Mouse (Mus musculus): Measurements from ENCODE around the gene Olfr143. TPM values are rescaled to one million over a fixed set of nuclear protein-coding genes. Genes with fewer than 3 reads are reported as not detected.

Gene Olfr143
- total RNA-seq (2021): not detected
- long read RNA-seq: 0 reads

- DNase-seq (ENCODE audit: low spot score in 2 of 2): no peak
Measured at GRCm38 (mm10) chr9:38252474-38252873, at the start of gene Olfr143. Olfr143 (plus strand) TSS chr9:38252774.

DNA sequence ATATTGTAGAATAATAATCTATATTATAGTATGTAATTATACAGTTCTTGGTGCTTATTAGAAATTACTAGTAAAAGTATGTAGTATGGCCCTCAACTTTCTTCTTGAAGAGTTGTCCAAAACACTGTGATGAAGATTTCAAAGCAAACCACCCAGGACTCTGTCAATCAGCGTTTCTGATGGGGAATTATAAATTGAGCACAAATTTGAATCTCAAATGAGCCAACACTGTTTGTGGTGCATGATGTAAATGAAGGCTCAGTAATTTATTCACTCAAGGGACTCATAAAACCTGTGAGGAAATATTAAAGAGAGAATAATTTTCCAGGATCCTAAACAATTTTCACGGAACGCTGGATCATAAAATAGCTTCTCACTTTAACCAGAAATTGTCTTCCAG is 44.5 kb upstream of the Olfr143 start, which contains the start of gene Olfr893:
TSS of gene Olfr893 (plus strand) at position 301 of the 400 bp plus-strand sequence.
- DNase-seq (ENCODE audit: low spot score in 2 of 2): no peak

DNA sequence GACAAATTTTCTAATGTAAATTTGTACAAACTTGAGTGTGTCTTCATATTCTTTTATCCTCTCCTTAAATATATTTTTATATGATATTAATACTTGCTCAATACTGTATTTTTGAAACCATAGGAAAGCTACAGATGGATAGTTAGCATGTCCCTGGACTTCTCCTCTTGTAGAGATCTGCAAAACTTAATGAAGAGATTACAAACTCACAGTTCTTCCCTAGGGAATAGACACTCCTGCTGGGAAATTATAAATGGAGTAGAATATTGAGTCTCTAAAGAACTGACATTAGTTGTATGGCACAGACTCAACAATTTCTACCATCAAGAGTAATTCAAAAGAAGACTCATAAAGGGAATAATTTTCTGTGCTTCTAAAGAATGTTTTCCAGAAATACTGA is 34.8 kb upstream of the Olfr143 start, which contains the start of gene Olfr894:
TSS of gene Olfr894 (plus strand) at position 301 of the 400 bp plus-strand sequence.
- no peak for DNase-seq (ENCODE audit: low spot score in 2 of 2)

GRCm38 (mm10) chr9:38267551-38267950 is 15.0 kb downstream of the Olfr143 start, which contains the start of gene Olfr895:
Olfr895 (plus strand) TSS chr9:38267851.
- no peak for DNase-seq (ENCODE audit: low spot score in 2 of 2)

- no peak for DNase-seq (ENCODE audit: low spot score in 2 of 2)
Measured at GRCm38 (mm10) chr9:38290807-38291206, 38.2 kb downstream of the Olfr143 start, which contains the start of gene Olfr896-ps1. Olfr896-ps1 (plus strand) TSS chr9:38291107.

Other genes starting within 250 kb of the Olfr143 start
- not detected for gene Olfr883, start 227.0 kb upstream of the Olfr143 start, total RNA-seq (2021)
- not detected for gene Olfr884, start 206.2 kb upstream of the Olfr143 start, total RNA-seq (2021)
- not detected for gene Olfr885, start 191.5 kb upstream of the Olfr143 start, total RNA-seq (2021)
- gene Olfr887, start 168.7 kb upstream of the Olfr143 start, total RNA-seq (2021): not detected
- not detected for gene Olfr888, start 144.6 kb upstream of the Olfr143 start, total RNA-seq (2021)
- not detected for gene Olfr889, start 137.6 kb upstream of the Olfr143 start, total RNA-seq (2021)
- gene Olfr890, start 110.3 kb upstream of the Olfr143 start, total RNA-seq (2021): not detected
- not detected for gene Olfr891, start 72.0 kb upstream of the Olfr143 start, total RNA-seq (2021)
- gene Olfr893, start 44.4 kb upstream of the Olfr143 start, total RNA-seq (2021): not detected
- gene Olfr894, start 34.7 kb upstream of the Olfr143 start, total RNA-seq (2021): not detected
- gene Olfr895, start 15.1 kb downstream of the Olfr143 start, total RNA-seq (2021): not detected
- not detected for gene Olfr896-ps1, start 38.3 kb downstream of the Olfr143 start, total RNA-seq (2021)
- not detected for gene Olfr25, start 76.3 kb downstream of the Olfr143 start, total RNA-seq (2021)
- not detected for gene Olfr898, start 95.6 kb downstream of the Olfr143 start, total RNA-seq (2021)
- gene Olfr250, start 114.1 kb downstream of the Olfr143 start, total RNA-seq (2021): not detected
- gene Olfr251, start 124.3 kb downstream of the Olfr143 start, total RNA-seq (2021): not detected
- gene Olfr147, start 148.9 kb downstream of the Olfr143 start, total RNA-seq (2021): not detected
- not detected for gene Olfr901, start 176.7 kb downstream of the Olfr143 start, total RNA-seq (2021)
- gene Olfr902, start 194.9 kb downstream of the Olfr143 start, total RNA-seq (2021): not detected
- not detected for gene Olfr904, start 210.4 kb downstream of the Olfr143 start, total RNA-seq (2021)
- not detected for gene Olfr905, start 218.3 kb downstream of the Olfr143 start, total RNA-seq (2021)
- not detected for gene Olfr906, start 234.3 kb downstream of the Olfr143 start, total RNA-seq (2021)
- gene Olfr907, start 243.0 kb downstream of the Olfr143 start, total RNA-seq (2021): not detected

Measured in layer of hippocampus, adult 18-20 months (tissue).